Mouse (Mus musculus) kidney, adult 2 months (tissue): ENCODE measurements at regions not wholly inside any gene's neighbourhood (a gene's known extent, or its start where the extent isn't known, plus 50 kb on each side); places are given as distances from the start of the nearest gene placed in this dataset.

ENCODE experiments used
- DNase-seq: peaks from one replicate; pipeline ENCODE4 v3.0.0; 2021
- H3K27ac ChIP-seq: fragments of 200-500 bp; 2 replicates; pipeline ENCODE4 v1.5.1; 2012; ENCODE audit warnings: low read depth, low read length, control low read depth, inconsistent platforms; ENCODE audit not compliant: insufficient read depth
- H3K27me3 ChIP-seq: fragments of 200-500 bp; replicated peaks from 2 replicates; pipeline ENCODE4 v1.6.1; 2012; ENCODE audit warnings: mild to moderate bottlenecking, moderate library complexity, low read length, inconsistent platforms; ENCODE audit not compliant: control insufficient read depth, insufficient read depth
- H3K36me3 ChIP-seq: fragments of 200-500 bp; 2 replicates; pipeline ENCODE4 v1.6.1; 2012; ENCODE audit warnings: mild to moderate bottlenecking, moderate library complexity, low read length, inconsistent platforms; ENCODE audit not compliant: control insufficient read depth, insufficient read depth
- H3K4me1 ChIP-seq: fragments of 200-500 bp; 2 replicates; pipeline ENCODE4 v1.6.1; 2011; ENCODE audit warnings: low read length; ENCODE audit not compliant: control insufficient read depth, insufficient read depth
- H3K4me3 ChIP-seq: fragments of 200-500 bp; 2 replicates; pipeline ENCODE4 v1.5.1; 2011; ENCODE audit warnings: mild to moderate bottlenecking, low read depth, low read length, control low read depth; ENCODE audit not compliant: insufficient read depth
- CTCF ChIP-seq: fragments of 200-500 bp; conservative IDR thresholded peaks from 2 replicates; pipeline ENCODE4 v1.5.1; 2011; ENCODE audit warnings: low read depth, mild to moderate bottlenecking, control low read depth, low read length, moderate library complexity, mixed read lengths; ENCODE audit not compliant: insufficient read depth, insufficient read length
- POLR2A ChIP-seq: fragments of 200-500 bp; IDR thresholded peaks from one replicate; pipeline ENCODE4 v1.6.1; 2011; ENCODE audit warnings: low read depth, low read length, control low read depth
- WGBS: fragments of 180-500 bp; shearing (Covaris S2); methylation state at CpG from one replicate; pipeline ENCODE4 v1.1.7; 2018; 5-methylcytosine and 5-hydroxymethylcytosine counted together

GRCm38 (mm10) chr2:75451846-75452267 lies 207.2 kb upstream of the Hnrnpa3 start:
- no peaks in the 10 kb centered on the region for H3K4me1 ChIP-seq
- no peaks in the 10 kb centered on the region for H3K36me3 ChIP-seq
- H3K27ac ChIP-seq: no peak overlapping the region
- H3K27me3 ChIP-seq: no peaks in the 10 kb centered on the region
- TF ChIP-seq POLR2A (no peak), CTCF (no peak)
- no peak overlapping the region for H3K4me3 ChIP-seq
- 38% methylated on average over 8 of the region's 8 CpGs for WGBS
- DNase-seq: no peak

GRCm38 (mm10) chr2:75452274-75453148 lies 206.6 kb upstream of the Hnrnpa3 start:
- TF ChIP-seq CTCF (no peak), POLR2A (no peak)
- Histone ChIP-seq H3K36me3 (no peaks in the 10 kb centered on the region), H3K27ac (no peak overlapping the region), H3K4me3 (no peak overlapping the region), H3K4me1 (no peaks in the 10 kb centered on the region), H3K27me3 (no peaks in the 10 kb centered on the region)
- 79% methylated on average over 7 of the region's 7 CpGs for WGBS
- no peak for DNase-seq

GRCm38 (mm10) chr2:75455481-75455880 lies 203.6 kb upstream of the Hnrnpa3 start:
- Histone ChIP-seq H3K4me3 (no peak overlapping the region), H3K4me1 (no peaks in the 10 kb centered on the region), H3K27ac (no peak overlapping the region), H3K27me3 (no peaks in the 10 kb centered on the region), H3K36me3 (no peaks in the 10 kb centered on the region)
- 96% methylated on average over 9 of the region's 9 CpGs for WGBS
- TF ChIP-seq POLR2A (no peak), CTCF (no peak)
- DNase-seq: no peak

- no peak overlapping the region for H3K4me3 ChIP-seq
- no peaks in the 10 kb centered on the region for H3K36me3 ChIP-seq
- H3K27ac ChIP-seq: no peak overlapping the region
- 93% methylated on average over 1 of the region's 1 CpGs for WGBS
- no peaks in the 10 kb centered on the region for H3K4me1 ChIP-seq
- no peaks in the 10 kb centered on the region for H3K27me3 ChIP-seq
- TF ChIP-seq CTCF (no peak), POLR2A (no peak)
- no peak for DNase-seq
Measured at GRCm38 (mm10) chr2:75456272-75456671, 202.8 kb upstream of the Hnrnpa3 start.

- Histone ChIP-seq H3K4me3 (no peak overlapping the region), H3K4me1 (no peaks in the 10 kb centered on the region), H3K27me3 (no peaks in the 10 kb centered on the region), H3K36me3 (no peaks in the 10 kb centered on the region), H3K27ac (no peak overlapping the region)
- TF ChIP-seq CTCF: no peak
- no peak for TF ChIP-seq POLR2A
- DNase-seq: no peak
- WGBS: 90% methylated on average over 3 of the region's 3 CpGs
Measured at GRCm38 (mm10) chr2:75457423-75457822, 201.6 kb upstream of the Hnrnpa3 start.

- Histone ChIP-seq H3K36me3 (no peaks in the 10 kb centered on the region), H3K27me3 (no peaks in the 10 kb centered on the region), H3K4me1 (no peaks in the 10 kb centered on the region), H3K4me3 (no peak overlapping the region), H3K27ac (no peak overlapping the region)
- WGBS: 88% methylated on average over 3 of the region's 3 CpGs
- TF ChIP-seq CTCF (no peak), POLR2A (no peak)
- no peak for DNase-seq
Measured at GRCm38 (mm10) chr2:75458898-75459297, 200.2 kb upstream of the Hnrnpa3 start.

- no peak for DNase-seq
- Histone ChIP-seq H3K4me3 (no peak overlapping the region), H3K4me1 (no peaks in the 10 kb centered on the region), H3K27me3 (no peaks in the 10 kb centered on the region), H3K36me3 (no peaks in the 10 kb centered on the region), H3K27ac (no peak overlapping the region)
- 93% methylated on average over 5 of the region's 5 CpGs for WGBS
- TF ChIP-seq CTCF (no peak), POLR2A (no peak)
Measured at GRCm38 (mm10) chr2:75460419-75460818, 198.6 kb upstream of the Hnrnpa3 start.
